In the genomic region with DNA sequence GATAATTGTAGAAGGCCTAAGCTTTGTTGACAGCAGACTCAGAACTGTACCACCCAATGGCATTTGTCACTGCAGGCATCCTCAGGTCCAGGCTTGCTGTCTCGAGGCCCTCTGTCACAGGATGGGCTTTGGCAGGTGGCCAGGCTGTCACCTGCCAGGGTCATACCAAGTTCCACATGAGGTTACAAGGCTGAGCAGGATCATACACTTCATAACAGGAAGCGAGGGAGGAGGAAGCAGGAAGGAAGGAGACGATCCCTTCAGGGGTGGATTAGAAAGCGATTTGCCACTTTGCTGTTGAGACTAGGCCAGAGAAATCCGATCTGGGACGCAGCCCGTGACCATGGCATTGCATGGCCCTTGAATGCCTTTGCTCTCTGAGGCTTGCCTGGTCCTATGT, we compare ENCODE assay signal across 9 mouse cellular contexts. TPM values are rescaled to one million over a fixed set of nuclear protein-coding genes. Genes with fewer than 3 reads are reported as not detected.
DNase-seq lines count a peak whose midpoint lies in the region; ATAC-seq lines count a peak whose summit lies in the region.
"Had no signal": no experiment of that assay in that cellular context is flagged by ENCODE, and none has a peak within 500 bp of the region (broad histone marks: within the 10 kb centered on the region; RNA-seq: fewer than 3 reads in every experiment).

No protein-coding gene starts in this region.

- 0 out of 2 replicates have a peak, but pooled peaks cover 3% of the 10 kb centered on the region for H3K36me3 ChIP-seq in heart, embryonic 14.5 days (ENCODE audit: control insufficient read depth, insufficient read depth, low read length)
- H3K36me3 ChIP-seq in intestine, embryonic 16.5 days (ENCODE audit: control insufficient read depth, insufficient read depth, low read length) = 0 out of 2 replicates have a peak, but pooled peaks cover 3% of the 10 kb centered on the region
- H3K36me3 ChIP-seq in limb, embryonic 10.5 days = peaks cover 15% of the 10 kb centered on the region

- H3K9me3 ChIP-seq in heart, embryonic 14.5 days (ENCODE audit: control insufficient read depth, low read length) = no peaks in the 10 kb centered on the region
- no peaks in the 10 kb centered on the region for H3K9me3 ChIP-seq in intestine, embryonic 16.5 days (ENCODE audit: control insufficient read depth, low read length)
- no peaks in the 10 kb centered on the region for H3K9me3 ChIP-seq in limb, embryonic 10.5 days (replicated peaks)

- no peaks in the 10 kb centered on the region for H3K27me3 ChIP-seq in heart, embryonic 14.5 days (ENCODE audit: control insufficient read depth, insufficient read depth, low read length)
- no peaks in the 10 kb centered on the region for H3K27me3 ChIP-seq in intestine, embryonic 16.5 days (replicated peaks; ENCODE audit: control insufficient read depth, insufficient read depth, low read length)
- H3K27me3 ChIP-seq in limb, embryonic 10.5 days (ENCODE audit: low read depth, poor library complexity, severe bottlenecking) = no peaks in the 10 kb centered on the region

- ATAC-seq in heart, embryonic 14.5 days (ENCODE audit: insufficient number of reproducible peaks, insufficient read depth, low FRiP score, low read depth) = no peak
- 0 out of 2 replicates have a peak, but pooled peaks have one; percentile 44 for ATAC-seq in intestine, embryonic 16.5 days
- no peak for ATAC-seq in megakaryocyte, adult 5-6 weeks (ENCODE audit: poor library complexity, severe bottlenecking)

- H3K9ac ChIP-seq in heart, embryonic 14.5 days (ENCODE audit: low read length) = no peak overlapping the region
- H3K9ac ChIP-seq in intestine, embryonic 16.5 days (ENCODE audit: low read depth, low read length) = no peak overlapping the region

- 34% methylated on average over 7 of the region's 7 CpGs for WGBS in heart, embryonic 14.5 days
- WGBS in intestine, embryonic 16.5 days = 67% methylated on average over 7 of the region's 7 CpGs
- 85% methylated on average over 7 of the region's 7 CpGs for WGBS in limb, embryonic 10.5 days

- peak overlapping the region; percentile 14 to 38; a peak in 2 of 4 replicates for H3K27ac ChIP-seq in heart, embryonic 14.5 days (replicated peaks in 1 of 2; ENCODE audit: control insufficient read depth in 1 of 2, insufficient read depth in 1 of 2, low read depth in 2 of 2, low read length in 2 of 2)
- peak overlapping the region; percentile 3; the same call in 1 of the 2 replicates for H3K27ac ChIP-seq in intestine, embryonic 16.5 days (ENCODE audit: low read length)
- 0 out of 2 replicates have a peak overlapping the region, but pooled peaks have one; percentile 2 for H3K27ac ChIP-seq in limb, embryonic 10.5 days

- H3K4me1 ChIP-seq in heart, embryonic 14.5 days (ENCODE audit: control insufficient read depth in 2 of 2, insufficient read depth in 2 of 2, low read length in 2 of 2) = peaks cover 16 to 25% of the 10 kb centered on the region in 2 experiments
- H3K4me1 ChIP-seq in intestine, embryonic 16.5 days (ENCODE audit: control insufficient read depth, insufficient read depth, low read length) = peaks cover 17% of the 10 kb centered on the region
- peaks cover 31% of the 10 kb centered on the region for H3K4me1 ChIP-seq in limb, embryonic 10.5 days

- intact Hi-C loops in heart, postnatal 10 days (cut with DNase I) = no loop called here

- H3K4me2 ChIP-seq in heart, embryonic 14.5 days (ENCODE audit: low read length) = no peak overlapping the region
- H3K4me2 ChIP-seq in intestine, embryonic 16.5 days (ENCODE audit: low read depth, low read length) = no peak overlapping the region

- no peak overlapping the region for H3K4me3 ChIP-seq in heart, embryonic 14.5 days (ENCODE audit: control insufficient read depth in 1 of 2, insufficient read depth in 1 of 2, low read depth in 1 of 2, low read length in 2 of 2)
- no peak overlapping the region for H3K4me3 ChIP-seq in intestine, embryonic 16.5 days (ENCODE audit: low read length)
- no peak overlapping the region for H3K4me3 ChIP-seq in limb, embryonic 10.5 days

- no peak for DNase-seq in heart, postnatal 10 days
- DNase-seq in adrenal gland, postnatal 14 days = peak; percentile 69
- DNase-seq in limb, embryonic 10.5 days (ENCODE audit: low spot score) = no peak
- no peak for DNase-seq in layer of hippocampus, postnatal 36 days
- DNase-seq: cerebellum, postnatal 10 days; retina, postnatal 1 day had no signal

RNA-seq across cellular contexts. Expression of gene Ctdspl, which starts 32.5 kb away (rescaled TPM):
- 10.2 and 10.4 TPM in 2 replicates for polyA plus RNA-seq in heart, embryonic 14.5 days (2014; fragmentation: Nextera tagmentation; extraction: Ambion mirVana)
- total RNA-seq in heart, postnatal 10 days (2021) = 10 to 100 TPM; 16.0 to 17.5 TPM
- total RNA-seq in adrenal gland, postnatal 14 days (2021) = 28.6 and 32.0 TPM in 2 replicates
- 17.6 and 18.8 TPM in 2 replicates for polyA plus RNA-seq in intestine, embryonic 16.5 days (2015; fragmentation: Nextera tagmentation; extraction: Ambion mirVana)
- polyA plus RNA-seq in limb, embryonic 10.5 days (2016; fragmentation: Nextera tagmentation; extraction: Ambion mirVana) = 8.8 and 11.6 TPM in 2 replicates
- total RNA-seq in layer of hippocampus, postnatal 36 days (2021) = 10 to 100 TPM; 24.1 to 28.5 TPM
- total RNA-seq in megakaryocyte, adult 5-6 weeks (2015) = 17.3 and 17.8 TPM in 2 replicates
- 8.5 and 9.8 TPM in 2 replicates for total RNA-seq in megakaryocyte, adult 5-6 weeks (2017)
